Comparison of ENCODE assay signal across 23 mouse cellular contexts in genomic region chr2:35442079-35442478, GRCm38 (mm10). TPM values are rescaled to one million over a fixed set of nuclear protein-coding genes. Genes with fewer than 3 reads are reported as not detected.
A peak's percentile ranks its signal among the peaks of the same experiment; 100 is the strongest.
DNase-seq lines count a peak whose midpoint lies in the region; ATAC-seq and TF ChIP-seq lines count a peak whose summit lies in the region.
"Had no signal": no experiment of that assay in that cellular context is flagged by ENCODE, and none has a peak within 500 bp of the region (broad histone marks: within the 10 kb centered on the region; RNA-seq: fewer than 3 reads in every experiment).

No protein-coding gene starts in this region.

- no peak for DNase-seq in gastrocnemius, adult 2 months
- no peak for DNase-seq in gastrocnemius, postnatal 25 days
- DNase-seq in heart, postnatal 0 days (ENCODE audit: low spot score): no peak
- no peak for DNase-seq in heart, postnatal 25 days (ENCODE audit: low spot score)
- DNase-seq in lung, embryonic 14.5 days: peak; percentile 41
- DNase-seq in lung, postnatal 36 days: no peak
- DNase-seq in right cerebral cortex, postnatal 36 days (ENCODE audit: low spot score in 2 of 2): no peak
- DNase-seq: cerebellum, adult 9-11 months; kidney, adult 18-20 months; liver, embryonic 13.5 days; thymus, adult 2 months had no signal

- no peak for TF ChIP-seq CTCF in gastrocnemius, adult 2 months (IDR thresholded peaks at IDR 0.05)
- TF ChIP-seq CTCF in heart, postnatal 0 days (IDR thresholded peaks at IDR 0.05; ENCODE audit: low read depth): no peak
- no peak for TF ChIP-seq CTCF in lung, embryonic 14.5 days (IDR thresholded peaks at IDR 0.05; ENCODE audit: low read depth)

- no peak for ATAC-seq in heart, postnatal 0 days (ENCODE audit: insufficient read depth, low read depth)
- ATAC-seq in lung, embryonic 14.5 days (ENCODE audit: insufficient read depth): no peak
- ATAC-seq in stomach, embryonic 15.5 days (ENCODE audit: insufficient read depth, low FRiP score, low read depth): no peak
- ATAC-seq: forebrain, embryonic 16.5 days had no signal

- H3K4me2 ChIP-seq in heart, postnatal 0 days (ENCODE audit: low read depth, low read length): no peak overlapping the region
- no peak overlapping the region for H3K4me2 ChIP-seq in lung, embryonic 14.5 days
- no peak overlapping the region for H3K4me2 ChIP-seq in stomach, embryonic 15.5 days
- H3K4me2 ChIP-seq: embryonic facial prominence, embryonic 13.5 days; limb, embryonic 12.5 days; liver, embryonic 13.5 days; midbrain, embryonic 11.5 days had no signal

- 57% methylated on average over 6 of the region's 6 CpGs for WGBS in heart, postnatal 0 days
- 64% methylated on average over 6 of the region's 6 CpGs for WGBS in lung, embryonic 14.5 days
- WGBS in stomach, embryonic 15.5 days: 74% methylated on average over 6 of the region's 6 CpGs

- H3K4me3 ChIP-seq in gastrocnemius, adult 2 months: no peak overlapping the region
- H3K4me3 ChIP-seq in heart, postnatal 0 days (ENCODE audit: low read depth, low read length): no peak overlapping the region
- no peak overlapping the region for H3K4me3 ChIP-seq in lung, embryonic 14.5 days (ENCODE audit: low read depth, low read length)
- H3K4me3 ChIP-seq in stomach, embryonic 15.5 days (replicated peaks): no peak overlapping the region
- H3K4me3 ChIP-seq: embryonic facial prominence, embryonic 13.5 days; limb, embryonic 12.5 days; liver, embryonic 13.5 days had no signal

- no peaks in the 10 kb centered on the region for H3K27me3 ChIP-seq in heart, postnatal 0 days (ENCODE audit: control insufficient read depth, insufficient read depth, low read length)
- H3K27me3 ChIP-seq in lung, embryonic 14.5 days (ENCODE audit: insufficient read depth, low read length): no peaks in the 10 kb centered on the region
- H3K27me3 ChIP-seq in stomach, embryonic 15.5 days (replicated peaks): no peaks in the 10 kb centered on the region
- H3K27me3 ChIP-seq: embryonic facial prominence, embryonic 13.5 days; liver, embryonic 13.5 days had no signal

- no peaks in the 10 kb centered on the region for H3K36me3 ChIP-seq in heart, postnatal 0 days (replicated peaks; ENCODE audit: control insufficient read depth, insufficient read depth, low read length)
- no peaks in the 10 kb centered on the region for H3K36me3 ChIP-seq in lung, embryonic 14.5 days (ENCODE audit: insufficient read depth)
- no peaks in the 10 kb centered on the region for H3K36me3 ChIP-seq in stomach, embryonic 15.5 days
- H3K36me3 ChIP-seq: embryonic facial prominence, embryonic 13.5 days; limb, embryonic 12.5 days had no signal

- H3K4me1 ChIP-seq in heart, postnatal 0 days (ENCODE audit: control insufficient read depth, insufficient read depth): peaks cover 39% of the 10 kb centered on the region
- H3K4me1 ChIP-seq in lung, embryonic 14.5 days (ENCODE audit: insufficient read depth): peaks cover 24% of the 10 kb centered on the region
- peaks cover 54% of the 10 kb centered on the region for H3K4me1 ChIP-seq in stomach, embryonic 15.5 days

- H3K9ac ChIP-seq in heart, postnatal 0 days (replicated peaks; ENCODE audit: low read depth, low read length): no peak overlapping the region
- H3K9ac ChIP-seq in lung, embryonic 14.5 days: no peak overlapping the region
- no peak overlapping the region for H3K9ac ChIP-seq in stomach, embryonic 15.5 days
- H3K9ac ChIP-seq: embryonic facial prominence, embryonic 13.5 days; limb, embryonic 12.5 days; liver, embryonic 13.5 days had no signal

- intact Hi-C loops in gastrocnemius, adult 2 months (cut with DNase I): no loop called here
- intact Hi-C loops in heart, postnatal 25 days (cut with DNase I): no loop called here

- H3K27ac ChIP-seq in gastrocnemius, adult 2 months: peak overlapping the region; percentile 24; the same call in 1 of the 2 replicates
- 0 out of 2 replicates have a peak overlapping the region, but pooled peaks have one; percentile 32 for H3K27ac ChIP-seq in heart, postnatal 0 days (ENCODE audit: low read depth)
- H3K27ac ChIP-seq in lung, embryonic 14.5 days (ENCODE audit: low read depth): no peak overlapping the region
- peak overlapping the region; percentile 70 for H3K27ac ChIP-seq in stomach, embryonic 15.5 days
- H3K27ac ChIP-seq: embryonic facial prominence, embryonic 13.5 days; limb, embryonic 12.5 days; liver, embryonic 13.5 days had no signal

- H3K9me3 ChIP-seq in heart, postnatal 0 days (replicated peaks; ENCODE audit: control insufficient read depth, low read length): no peaks in the 10 kb centered on the region
- no peaks in the 10 kb centered on the region for H3K9me3 ChIP-seq in lung, embryonic 14.5 days (ENCODE audit: low read depth, low read length)
- no peaks in the 10 kb centered on the region for H3K9me3 ChIP-seq in stomach, embryonic 15.5 days
- H3K9me3 ChIP-seq: embryonic facial prominence, embryonic 13.5 days; limb, embryonic 12.5 days; liver, embryonic 13.5 days had no signal

- TF ChIP-seq EP300 in heart, postnatal 0 days (IDR thresholded peaks at IDR 0.05; ENCODE audit: low read depth): no peak

RNA-seq across cellular contexts. Expression of gene Ggta1, which starts 21.0 kb away (rescaled TPM):
- 10 to 100 TPM in 1 of 2 experiments, 1 to 10 TPM in 1; 6.3 to 11.2 TPM for total RNA-seq in gastrocnemius, adult 2 months (2021)
- 10 to 100 TPM in 1 of 2 experiments, 1 to 10 TPM in 1; 8.7 to 10.2 TPM for total RNA-seq in gastrocnemius, postnatal 25 days (2021)
- 14.8 and 37.1 TPM in 2 replicates for total RNA-seq in heart, postnatal 0 days (2014; rRNA removed; ENCODE audit: low replicate concordance)
- 16.0 and 16.4 TPM in 2 replicates for polyA plus RNA-seq in heart, postnatal 0 days (2015; fragmentation: Nextera tagmentation; extraction: Ambion mirVana)
- total RNA-seq in heart, postnatal 25 days (2021): 10 to 100 TPM; 20.4 to 23.7 TPM
- polyA plus RNA-seq in lung, embryonic 14.5 days (2014; fragmentation: Nextera tagmentation; extraction: Ambion mirVana): 16.4 and 16.9 TPM in 2 replicates
- polyA plus RNA-seq in stomach, embryonic 15.5 days (2015; fragmentation: Nextera tagmentation; extraction: Ambion mirVana): 26.7 and 28.6 TPM in 2 replicates

RNA-seq across cellular contexts. Expression of gene 4930402F06Rik, which starts 45.1 kb away (rescaled TPM):
- total RNA-seq in gastrocnemius, adult 2 months (2021): not detected
- total RNA-seq in gastrocnemius, postnatal 25 days (2021): not detected
- not detected in 2 replicates for total RNA-seq in heart, postnatal 0 days (2014; rRNA removed; ENCODE audit: low replicate concordance)
- not detected in 2 replicates for polyA plus RNA-seq in heart, postnatal 0 days (2015; fragmentation: Nextera tagmentation; extraction: Ambion mirVana)
- not detected for total RNA-seq in heart, postnatal 25 days (2021)
- polyA plus RNA-seq in lung, embryonic 14.5 days (2014; fragmentation: Nextera tagmentation; extraction: Ambion mirVana): not detected in 2 replicates
- not detected in 2 replicates for polyA plus RNA-seq in stomach, embryonic 15.5 days (2015; fragmentation: Nextera tagmentation; extraction: Ambion mirVana)
- total RNA-seq: adrenal gland, adult 18-20 months; granulocyte monocyte progenitor cell, adult 5-6 weeks; layer of hippocampus, postnatal 25 days; left cerebral cortex, postnatal 10 days had no signal
- polyA plus RNA-seq: embryonic facial prominence, embryonic 13.5 days; forebrain, embryonic 16.5 days; hindbrain, embryonic 11.5 days; large intestine, adult 2 months; limb, embryonic 12.5 days; liver, embryonic 13.5 days; lung, embryonic 16.5 days; midbrain, embryonic 11.5 days; thymus, adult 2 months had no signal
